Mouse (Mus musculus) spleen, adult 2 months (tissue): ENCODE measurements at regions not wholly inside any gene's neighbourhood (a gene's known extent, or its start where the extent isn't known, plus 50 kb on each side); places are given as distances from the start of the nearest gene placed in this dataset.

Source experiments
- DNase-seq, 2 experiments: peaks; one replicate each; pipeline versions ENCODE4 v3.0.0 to v3.0.0-alpha.2; 2012 to 2021; ENCODE audit warnings: low spot score in 2 of 2, low read depth in 1 of 2
- H3K27ac ChIP-seq: fragments of 200-500 bp; 2 replicates; pipeline ENCODE4 v1.5.1; 2012; ENCODE audit warnings: low read length, inconsistent platforms; ENCODE audit not compliant: insufficient read depth
- H3K27me3 ChIP-seq: fragments of 200-500 bp; 2 replicates; pipeline ENCODE4 v1.6.1; 2012; ENCODE audit warnings: mild to moderate bottlenecking, moderate library complexity, low read length, inconsistent platforms; ENCODE audit not compliant: control insufficient read depth, insufficient read depth
- H3K36me3 ChIP-seq: fragments of 200-500 bp; 2 replicates; pipeline ENCODE4 v1.6.1; 2012; ENCODE audit warnings: mild to moderate bottlenecking, low read length, inconsistent platforms; ENCODE audit not compliant: control insufficient read depth, insufficient read depth
- H3K4me1 ChIP-seq: fragments of 200-500 bp; 2 replicates; pipeline ENCODE4 v1.6.1; 2011; ENCODE audit warnings: inconsistent platforms; ENCODE audit not compliant: control insufficient read depth, insufficient read depth, insufficient read length
- H3K4me3 ChIP-seq: fragments of 200-500 bp; 2 replicates; pipeline ENCODE4 v1.5.1; 2011; ENCODE audit warnings: mild to moderate bottlenecking, inconsistent platforms; ENCODE audit not compliant: insufficient read depth, insufficient read length; ENCODE audit errors: extremely low read depth
- CTCF ChIP-seq: fragments of 200-500 bp; IDR thresholded peaks from 2 replicates; pipeline ENCODE4 v1.5.1; 2011; ENCODE audit warnings: mild to moderate bottlenecking, inconsistent platforms; ENCODE audit not compliant: insufficient read depth, insufficient read length, insufficient replicate concordance; ENCODE audit errors: extremely low read depth
- POLR2A ChIP-seq: fragments of 200-500 bp; IDR thresholded peaks from 2 replicates; pipeline ENCODE4 v1.6.1; 2011; ENCODE audit warnings: low read depth, low read length, inconsistent platforms
- WGBS: fragments of 180-500 bp; shearing (Covaris S2); methylation state at CpG from one replicate; pipeline ENCODE4 v1.1.7; 2018; 5-methylcytosine and 5-hydroxymethylcytosine counted together

DNA sequence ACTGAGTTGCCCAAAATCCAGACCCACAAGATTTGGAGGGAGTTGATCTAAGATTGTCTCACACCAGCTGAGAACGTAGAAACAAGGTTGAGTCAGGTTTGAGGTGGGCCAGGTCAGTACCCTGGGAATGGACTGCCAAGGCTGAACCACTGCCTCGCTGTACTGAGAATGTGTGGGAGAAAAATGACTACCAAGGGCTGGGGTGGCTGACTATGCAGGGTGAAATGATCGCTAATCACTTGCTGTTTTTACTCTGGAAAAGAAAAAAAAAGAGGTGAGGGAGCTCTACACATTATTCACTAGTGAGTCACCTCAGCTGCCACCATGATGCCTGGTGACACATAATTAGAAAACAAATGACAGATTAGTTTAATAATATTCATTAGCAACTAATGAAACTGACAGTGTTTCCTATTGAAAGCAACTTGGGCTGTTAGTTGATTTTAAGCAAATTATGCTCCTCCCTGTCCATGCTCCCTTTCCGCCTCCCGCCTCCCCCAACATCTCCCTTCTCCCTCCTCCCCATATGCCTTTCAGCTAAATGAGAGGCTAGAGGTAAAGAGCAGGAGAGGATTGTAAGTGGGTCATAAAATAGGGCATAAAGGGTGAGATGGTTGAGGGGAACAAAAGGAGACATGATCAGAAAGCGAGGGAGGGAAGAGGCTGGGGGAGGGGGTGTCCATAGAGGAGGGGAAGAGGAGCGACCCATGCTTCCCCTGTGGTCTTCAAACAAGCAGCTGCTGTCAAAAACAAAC is 110.8 kb downstream of the Psat1 start:
- Histone ChIP-seq H3K27ac (peak overlapping the region; percentile 86), H3K4me3 (no peak overlapping the region), H3K36me3 (no peaks in the 10 kb centered on the region), H3K27me3 (no peaks in the 10 kb centered on the region), H3K4me1 (peaks cover 13% of the 10 kb centered on the region; the same call in 1 of the 2 replicates)
- DNase-seq = no peak
- WGBS = 43% methylated on average over 7 of the region's 7 CpGs
- TF ChIP-seq POLR2A (no peak), CTCF (no peak)

DNA sequence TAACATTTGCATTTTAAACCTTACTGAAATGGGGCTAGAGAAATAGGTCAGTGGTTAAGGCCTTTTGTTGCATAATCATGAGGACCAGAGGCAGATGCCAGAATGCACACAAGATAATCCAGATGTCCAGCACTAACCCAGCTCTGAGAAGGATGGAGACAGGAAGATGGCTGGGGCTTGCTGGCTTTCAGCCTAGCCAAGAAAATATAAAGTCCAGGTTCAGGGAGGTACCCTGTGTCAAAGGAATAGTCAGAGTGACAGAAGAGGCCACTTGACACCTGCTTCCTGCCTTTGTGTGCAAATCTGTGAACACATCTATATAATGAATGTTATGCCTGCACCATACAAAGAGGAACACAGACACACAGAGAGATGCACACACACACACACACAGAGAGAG is 116.8 kb downstream of the Psat1 start:
- Histone ChIP-seq H3K4me3 (no peak overlapping the region), H3K36me3 (no peaks in the 10 kb centered on the region), H3K27me3 (no peaks in the 10 kb centered on the region), H3K27ac (peak overlapping the region; percentile 42), H3K4me1 (peaks cover 12% of the 10 kb centered on the region; the same call in 1 of the 2 replicates)
- no peak for TF ChIP-seq POLR2A
- no peak for TF ChIP-seq CTCF
- DNase-seq = no peak

- WGBS = 27% methylated on average over 5 of the region's 5 CpGs
- Histone ChIP-seq H3K36me3 (no peaks in the 10 kb centered on the region), H3K4me3 (no peak overlapping the region), H3K27me3 (no peaks in the 10 kb centered on the region), H3K4me1 (peaks cover 17% of the 10 kb centered on the region; the same call in 1 of the 2 replicates), H3K27ac (peak overlapping the region; percentile 90)
- TF ChIP-seq POLR2A (no peak), CTCF (no peak)
- peak; percentile 57 to 62 for DNase-seq
Measured at GRCm38 (mm10) chr19:15829158-15829557, 118.0 kb downstream of the Psat1 start.

- Histone ChIP-seq H3K4me1 (peaks cover 22% of the 10 kb centered on the region), H3K27ac (no peak overlapping the region), H3K27me3 (no peaks in the 10 kb centered on the region), H3K36me3 (no peaks in the 10 kb centered on the region), H3K4me3 (no peak overlapping the region)
- no peak for DNase-seq
- WGBS = 84% methylated on average over 10 of the region's 10 CpGs
- TF ChIP-seq CTCF = no peak
- no peak for TF ChIP-seq POLR2A
Measured at GRCm38 (mm10) chr19:15827990-15828705, 119.0 kb downstream of the Psat1 start.

GRCm38 (mm10) chr19:15827120-15827989 is 119.8 kb downstream of the Psat1 start:
- H3K4me3 ChIP-seq = no peak overlapping the region
- TF ChIP-seq POLR2A (no peak), CTCF (no peak)
- no peak overlapping the region for H3K27ac ChIP-seq
- no peak for DNase-seq
- no peaks in the 10 kb centered on the region for H3K27me3 ChIP-seq
- WGBS = 92% methylated on average over 9 of the region's 9 CpGs
- peaks cover 22% of the 10 kb centered on the region for H3K4me1 ChIP-seq
- H3K36me3 ChIP-seq = no peaks in the 10 kb centered on the region

GRCm38 (mm10) chr19:15823688-15824371 is 123.3 kb downstream of the Psat1 start:
- WGBS = 40% methylated on average over 6 of the region's 6 CpGs
- H3K4me1 ChIP-seq = peaks cover 16% of the 10 kb centered on the region
- DNase-seq = peak in 1 of 2 experiments; percentile 21
- no peaks in the 10 kb centered on the region for H3K27me3 ChIP-seq
- no peak overlapping the region for H3K4me3 ChIP-seq
- TF ChIP-seq POLR2A = no peak
- no peak for TF ChIP-seq CTCF
- H3K36me3 ChIP-seq = no peaks in the 10 kb centered on the region
- H3K27ac ChIP-seq = peak overlapping the region; percentile 68
